Mouse (Mus musculus) monocyte, adult 5-6 weeks (primary cell): ENCODE results near the gene Adgrf2. TPM values are rescaled to one million over a fixed set of nuclear protein-coding genes. Genes with fewer than 3 reads are reported as not detected.
A peak's percentile ranks its signal among the peaks of the same experiment; 100 is the strongest.

Source experiments
- ATAC-seq: fragments of 153-309, 156-312 bp; replicated peaks from 2 replicates; pipeline ENCODE4 v1.8.0; 2017; ENCODE audit warnings: mild to moderate bottlenecking; ENCODE audit not compliant: low TSS enrichment, insufficient number of reproducible peaks, severe bottlenecking, poor library complexity, low FRiP score
- total RNA-seq: library from RNA; stranded (forward); fragments of 200-1000, 200-491, 200-594 nt; gene quantifications from 3 replicates; pipeline ENCODE4 v1.2.3, GENCODE M21; 2017

The Adgrf2 gene
- total RNA-seq, result not detected in 3 replicates

DNA sequence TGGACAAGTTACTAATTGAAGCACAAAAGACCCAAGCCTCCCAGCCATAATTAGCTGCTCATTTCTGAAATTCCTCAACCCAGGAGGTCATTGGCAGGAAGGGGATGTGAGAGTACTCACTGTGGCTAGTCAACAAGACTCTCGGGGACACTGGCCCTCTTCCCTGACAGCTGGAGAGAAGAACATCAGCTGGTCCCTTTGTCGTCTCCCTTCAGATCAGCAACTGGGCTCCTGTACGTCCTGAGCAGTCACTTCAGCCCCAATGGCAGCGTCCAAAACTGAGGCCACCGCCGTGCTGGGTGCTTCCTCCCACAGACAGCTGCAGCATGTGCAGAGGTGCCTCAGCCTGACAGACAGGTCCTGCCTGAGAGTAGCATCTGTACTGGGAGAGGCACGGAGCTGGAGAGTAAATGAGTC lies at the start of gene Adgrf2:
Gene Adgrf2, minus strand, starts transcription at position 379 of the 417 bp plus-strand sequence.
- ATAC-seq, result no peak

- no peak for ATAC-seq
These were observed 48.8 kb upstream of the Adgrf2 start for GRCm38 (mm10) chr17:42790787-42791186.

- no peak for ATAC-seq
These were observed 47.7 kb upstream of the Adgrf2 start for GRCm38 (mm10) chr17:42789723-42790122.

DNA sequence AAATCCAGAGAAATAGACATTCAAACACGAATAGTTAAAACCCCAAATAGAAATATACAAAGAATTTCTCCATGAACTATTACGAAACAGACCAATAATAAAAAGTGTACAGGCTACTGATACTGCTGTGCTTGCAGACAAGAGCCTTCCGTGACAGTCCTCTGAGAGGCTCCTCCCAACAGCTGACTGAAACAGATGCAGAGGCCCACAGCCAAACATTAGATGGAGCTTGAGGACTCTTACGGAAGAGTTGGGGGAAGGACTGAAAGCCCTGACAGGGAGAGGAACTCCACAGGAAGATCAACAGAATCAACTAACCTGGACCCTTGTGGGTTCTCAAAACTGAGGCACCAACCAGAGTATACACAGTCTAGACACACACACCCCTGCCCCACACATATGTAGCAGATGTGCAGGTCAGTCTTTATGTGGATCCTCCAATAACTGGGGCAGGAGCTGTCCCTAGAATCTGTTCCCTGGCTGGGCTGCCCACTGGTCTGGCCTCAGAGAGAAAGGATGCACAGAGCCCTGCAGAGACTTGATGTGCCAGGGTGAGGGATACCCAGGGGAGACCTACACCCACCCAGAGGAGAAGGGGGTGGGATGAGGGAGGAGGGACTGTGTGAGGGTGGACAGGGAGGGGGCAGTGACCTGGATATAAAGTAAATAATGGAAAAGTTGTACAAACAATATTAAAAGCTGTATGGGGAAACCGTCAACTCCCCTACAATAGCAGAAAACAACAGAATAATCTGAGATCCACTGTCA lies 46.9 kb upstream of the Adgrf2 start:
- no peak for ATAC-seq

- ATAC-seq, result peak; percentile 75; the same call in 1 of the 2 replicates
These were observed 40.3 kb upstream of the Adgrf2 start for GRCm38 (mm10) chr17:42782156-42782757.

DNA sequence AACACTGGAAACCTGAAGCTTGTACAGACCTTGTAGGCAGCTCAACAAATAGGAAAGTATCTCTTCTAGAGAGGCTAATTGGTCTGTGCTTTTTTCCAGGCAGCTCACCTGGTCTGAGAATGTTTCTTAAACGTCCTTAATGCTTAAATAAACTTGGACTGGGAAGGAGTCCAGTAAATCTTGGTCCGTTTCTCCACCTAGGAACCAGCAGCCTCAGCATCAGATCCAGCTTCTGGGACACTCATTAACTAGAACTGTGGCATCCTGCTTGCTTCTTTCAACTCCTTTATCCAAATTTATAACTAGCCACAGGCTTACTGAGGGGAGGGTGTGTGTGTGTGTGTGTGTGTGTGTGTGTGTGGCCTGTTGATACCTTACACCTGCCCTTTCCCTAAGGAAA lies 11.8 kb upstream of the Adgrf2 start:
- no peak for ATAC-seq

- ATAC-seq, result no peak
These were observed 10.2 kb upstream of the Adgrf2 start for GRCm38 (mm10) chr17:42752173-42752572.

DNA sequence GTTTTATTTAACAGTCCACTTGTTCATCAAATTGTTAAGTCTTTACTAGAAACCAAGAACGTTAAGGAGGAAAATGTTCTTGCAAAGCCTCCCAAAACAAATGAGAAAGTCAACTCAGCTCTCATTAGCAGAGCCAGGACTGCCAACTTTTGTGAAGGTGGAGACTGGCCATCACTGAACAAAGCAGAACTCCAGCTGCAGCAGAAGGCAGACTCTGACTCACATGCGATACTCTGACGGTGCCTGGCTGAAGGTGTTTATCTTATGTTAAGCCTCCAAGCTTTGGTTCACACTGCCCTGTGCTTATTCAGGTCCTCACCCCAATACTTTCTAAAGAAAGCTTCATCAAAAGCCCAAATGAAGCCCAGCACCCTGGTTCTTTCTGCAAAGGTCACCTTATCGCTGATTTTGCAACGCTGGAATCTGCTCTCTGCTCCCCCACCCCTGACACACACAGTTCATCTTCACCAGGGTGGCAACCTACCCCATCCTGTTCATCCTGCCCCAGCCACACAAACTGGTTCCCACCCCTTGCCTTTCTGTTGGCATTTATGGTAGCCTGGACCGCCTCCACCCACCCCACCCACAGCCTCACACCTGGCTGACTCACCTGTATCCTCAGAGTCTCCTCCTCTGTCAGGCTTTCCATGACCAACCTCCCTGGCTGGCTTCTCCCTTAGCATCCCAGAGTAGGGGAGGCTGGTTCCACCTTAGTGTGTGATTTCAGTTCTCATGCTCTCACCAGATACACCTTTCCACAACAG lies 3.9 kb upstream of the Adgrf2 start:
- no peak for ATAC-seq

GRCm38 (mm10) chr17:42742823-42743222 lies 844 bp upstream of the Adgrf2 start:
- no peak for ATAC-seq

DNA sequence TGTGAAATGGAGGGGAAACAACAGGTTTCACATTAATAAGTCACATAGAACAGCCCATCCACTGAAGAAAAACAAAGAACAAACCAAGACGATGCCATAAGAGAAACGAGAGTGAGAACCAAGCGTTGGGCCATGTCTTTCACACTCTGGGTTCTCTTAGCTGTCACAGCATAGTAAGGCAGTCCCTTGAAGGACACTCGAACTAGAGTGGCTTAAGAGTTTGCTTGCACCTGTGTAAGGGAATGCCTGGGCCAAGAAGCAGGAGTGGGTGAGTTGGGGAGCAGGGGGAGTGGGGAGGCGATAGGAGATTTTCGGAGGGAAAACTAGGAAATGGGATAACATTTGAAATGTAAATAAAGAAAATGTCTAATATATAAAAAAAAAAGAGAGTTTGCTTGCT lies 3.2 kb downstream of the Adgrf2 start:
- no peak for ATAC-seq

DNA sequence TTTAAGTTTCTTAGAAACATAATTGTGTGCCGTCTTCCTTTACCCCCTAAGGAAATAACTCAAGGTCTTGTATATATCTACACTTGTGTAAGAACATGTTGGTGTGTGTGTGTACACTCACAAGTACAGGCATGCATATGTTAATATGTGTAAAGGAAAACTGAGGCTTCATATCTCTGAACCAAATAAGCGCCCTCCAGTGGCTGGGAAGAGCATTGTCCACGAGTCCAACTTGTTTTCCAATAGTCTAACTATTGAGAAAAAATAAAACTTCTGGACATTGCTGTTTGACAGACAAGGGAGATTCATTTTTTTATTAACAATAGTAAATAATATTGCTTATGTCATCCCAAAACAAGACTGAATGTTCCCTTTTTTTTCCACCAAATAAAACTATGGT lies 24.8 kb downstream of the Adgrf2 start:
- ATAC-seq, result no peak

GRCm38 (mm10) chr17:42714991-42715390 lies 27.0 kb downstream of the Adgrf2 start:
- no peak for ATAC-seq

GRCm38 (mm10) chr17:42710717-42711116 lies 31.3 kb downstream of the Adgrf2 start:
- no peak for ATAC-seq

- ATAC-seq, result no peak
These were observed 36.4 kb downstream of the Adgrf2 start for GRCm38 (mm10) chr17:42705611-42706010.

DNA sequence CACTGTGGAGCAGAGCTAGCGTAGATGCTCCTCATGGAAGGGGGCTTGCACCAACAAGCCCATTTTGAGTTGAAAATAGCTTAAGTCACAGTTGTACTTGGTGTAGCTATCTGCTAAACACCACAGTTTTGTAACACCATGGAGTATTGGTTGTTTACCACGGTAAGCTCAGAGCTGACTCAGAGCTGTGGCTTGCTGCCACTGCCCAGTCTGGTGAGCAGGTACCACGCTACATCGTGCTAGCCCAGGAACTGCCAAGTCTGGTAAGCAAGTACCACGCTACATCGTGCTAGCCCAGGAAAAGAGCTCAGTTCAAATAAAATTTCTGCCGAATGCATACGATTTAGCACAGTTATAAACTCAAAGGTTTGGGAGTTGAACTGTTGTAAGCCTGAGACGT lies 39.8 kb downstream of the Adgrf2 start:
- no peak for ATAC-seq

DNA sequence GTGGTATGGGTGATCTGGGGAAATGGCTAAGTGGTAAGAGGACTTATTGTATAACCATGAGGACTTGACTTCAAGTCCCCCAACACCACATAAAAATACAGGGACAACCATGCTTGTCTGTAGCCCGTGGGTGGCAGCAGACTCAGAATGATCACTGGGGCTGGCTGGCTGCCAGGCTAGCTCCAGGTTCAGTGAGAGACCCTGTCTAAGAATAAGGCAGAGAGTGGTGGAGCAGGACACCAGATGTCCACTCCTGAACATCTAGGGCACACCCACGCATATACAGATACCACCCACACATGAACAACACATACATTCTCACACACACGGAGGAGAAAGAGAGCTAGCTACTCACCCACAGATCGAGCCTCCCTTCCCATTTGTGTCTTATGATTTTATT lies 47.2 kb downstream of the Adgrf2 start:
- ATAC-seq, result no peak

GRCm38 (mm10) chr17:42692136-42692535 lies 49.8 kb downstream of the Adgrf2 start, which contains the start of gene Adgrf4:
TSS of gene Adgrf4 (minus strand) at chr17:42692284.
- no peak for ATAC-seq

- no peak for ATAC-seq
These were observed 51.4 kb downstream of the Adgrf2 start for GRCm38 (mm10) chr17:42690531-42690930.
